Mouse (Mus musculus): ENCODE measurements at regions not wholly inside any gene's neighbourhood (a gene's known extent, or its start where the extent isn't known, plus 50 kb on each side); places are given as distances from the start of the nearest gene placed in this dataset.

DNA sequence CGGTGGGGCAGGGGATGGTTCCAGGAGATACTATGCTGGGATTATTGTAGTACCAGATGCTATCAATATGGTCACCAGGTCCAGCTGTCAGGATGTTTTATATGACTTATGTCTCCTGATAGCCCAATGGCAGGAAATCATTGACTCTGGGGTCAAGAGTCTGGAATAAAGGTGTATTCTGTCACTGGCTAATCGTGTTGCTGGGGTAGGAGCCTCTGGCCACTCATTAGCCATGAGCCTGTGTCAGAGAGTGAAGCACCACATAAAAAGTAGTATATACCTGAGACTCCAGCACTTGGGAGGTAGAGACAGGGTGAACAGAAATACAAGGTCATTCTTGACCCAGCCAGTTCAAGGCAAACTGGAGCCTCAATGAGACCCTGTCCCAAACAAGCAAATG is 158.8 kb upstream of the 4931429L15Rik start:
- H3K9me3 ChIP-seq (ENCODE audit: control insufficient read depth, low read length), result no peaks in the 10 kb centered on the region
- H3K4me3 ChIP-seq (ENCODE audit: low read length), result no peak overlapping the region
- H3K27ac ChIP-seq (ENCODE audit: low read length), result no peak overlapping the region
- no peak for ATAC-seq
- H3K36me3 ChIP-seq (ENCODE audit: control insufficient read depth, insufficient read depth, low read length), result no peaks in the 10 kb centered on the region
- 32% methylated on average over 2 of the region's 2 CpGs for WGBS
- peaks cover 8% of the 10 kb centered on the region for H3K4me1 ChIP-seq (ENCODE audit: control insufficient read depth, insufficient read depth, low read length)
- H3K4me2 ChIP-seq (ENCODE audit: low read depth, low read length), result no peak overlapping the region
- H3K27me3 ChIP-seq (replicated peaks; ENCODE audit: control insufficient read depth, insufficient read depth, low read length), result no peaks in the 10 kb centered on the region
- H3K9ac ChIP-seq (ENCODE audit: low read depth, low read length), result no peak overlapping the region

DNA sequence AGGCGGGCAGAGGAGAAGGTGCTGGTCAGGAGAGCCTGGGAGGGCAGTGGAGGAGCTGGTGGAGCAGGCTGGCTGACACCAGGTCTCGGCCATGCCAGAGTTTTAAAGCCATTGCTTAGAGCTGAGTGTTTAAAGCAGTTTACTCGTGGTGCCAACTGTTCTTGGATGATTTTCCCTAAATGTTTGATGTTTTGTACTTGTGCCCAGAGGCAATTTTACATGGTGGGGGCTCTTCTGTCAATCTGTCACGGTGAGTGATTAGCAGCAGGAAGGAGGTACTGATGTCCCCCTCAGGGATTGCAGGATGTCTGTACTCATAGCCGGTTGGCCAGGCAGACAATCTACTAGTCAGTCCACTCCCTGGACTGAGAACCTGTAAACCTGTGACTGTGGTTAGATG is 156.7 kb upstream of the 4931429L15Rik start:
- 66% methylated on average over 5 of the region's 5 CpGs for WGBS
- H3K27me3 ChIP-seq (replicated peaks; ENCODE audit: control insufficient read depth, insufficient read depth, low read length), result no peaks in the 10 kb centered on the region
- no peak overlapping the region for H3K4me3 ChIP-seq (ENCODE audit: low read length)
- H3K4me2 ChIP-seq (ENCODE audit: low read depth, low read length), result no peak overlapping the region
- H3K4me1 ChIP-seq (ENCODE audit: control insufficient read depth, insufficient read depth, low read length), result peaks cover 8% of the 10 kb centered on the region
- H3K9me3 ChIP-seq (ENCODE audit: control insufficient read depth, low read length), result no peaks in the 10 kb centered on the region
- no peak overlapping the region for H3K27ac ChIP-seq (ENCODE audit: low read length)
- H3K9ac ChIP-seq (ENCODE audit: low read depth, low read length), result no peak overlapping the region
- no peak for ATAC-seq
- no peaks in the 10 kb centered on the region for H3K36me3 ChIP-seq (ENCODE audit: control insufficient read depth, insufficient read depth, low read length)

- no peaks in the 10 kb centered on the region for H3K36me3 ChIP-seq (ENCODE audit: control insufficient read depth, insufficient read depth, low read length)
- no peaks in the 10 kb centered on the region for H3K4me1 ChIP-seq (ENCODE audit: control insufficient read depth, insufficient read depth, low read length)
- no peak overlapping the region for H3K27ac ChIP-seq (ENCODE audit: low read length)
- H3K9ac ChIP-seq (ENCODE audit: low read depth, low read length), result no peak overlapping the region
- H3K4me3 ChIP-seq (ENCODE audit: low read length), result no peak overlapping the region
- no peaks in the 10 kb centered on the region for H3K9me3 ChIP-seq (ENCODE audit: control insufficient read depth, low read length)
- no peaks in the 10 kb centered on the region for H3K27me3 ChIP-seq (replicated peaks; ENCODE audit: control insufficient read depth, insufficient read depth, low read length)
- no peak for ATAC-seq
- no peak overlapping the region for H3K4me2 ChIP-seq (ENCODE audit: low read depth, low read length)
- 88% methylated on average over 10 of the region's 10 CpGs for WGBS
Observed at GRCm38 (mm10) chr9:46473681-46474080, 153.9 kb upstream of the 4931429L15Rik start.

- Histone ChIP-seq H3K27me3 (replicated peaks; ENCODE audit: control insufficient read depth, insufficient read depth, low read length) (no peaks in the 10 kb centered on the region), H3K4me3 (ENCODE audit: low read length) (no peak overlapping the region), H3K9me3 (ENCODE audit: control insufficient read depth, low read length) (no peaks in the 10 kb centered on the region), H3K4me1 (ENCODE audit: control insufficient read depth, insufficient read depth, low read length) (no peaks in the 10 kb centered on the region), H3K4me2 (ENCODE audit: low read depth, low read length) (no peak overlapping the region), H3K27ac (ENCODE audit: low read length) (no peak overlapping the region), H3K36me3 (ENCODE audit: control insufficient read depth, insufficient read depth, low read length) (no peaks in the 10 kb centered on the region), H3K9ac (ENCODE audit: low read depth, low read length) (no peak overlapping the region)
- 76% methylated on average over 7 of the region's 7 CpGs for WGBS
- ATAC-seq, result no peak
Observed at GRCm38 (mm10) chr9:46469521-46469920, 149.7 kb upstream of the 4931429L15Rik start.

DNA sequence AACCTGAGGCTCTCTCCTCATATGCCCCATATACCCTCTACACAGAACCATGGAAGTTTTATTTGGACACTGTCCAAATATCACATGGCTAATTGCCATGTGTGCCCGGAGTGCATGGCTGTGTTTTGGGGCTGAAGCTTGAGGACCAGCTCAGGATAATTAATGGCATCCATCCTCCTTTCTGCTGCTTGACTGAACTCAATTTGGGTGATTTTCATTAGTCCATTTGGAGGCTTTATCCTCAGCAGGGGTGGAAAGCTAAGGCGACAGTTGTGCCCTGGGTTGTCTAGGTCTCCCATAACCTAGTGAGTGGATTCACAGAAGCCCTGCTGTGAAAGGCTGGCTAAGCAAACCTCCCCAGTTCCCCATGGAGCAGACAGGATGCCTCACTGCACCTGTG is 148.5 kb upstream of the 4931429L15Rik start:
- ATAC-seq, result no peak
- Histone ChIP-seq H3K27ac (ENCODE audit: low read length) (no peak overlapping the region), H3K36me3 (ENCODE audit: control insufficient read depth, insufficient read depth, low read length) (no peaks in the 10 kb centered on the region), H3K27me3 (replicated peaks; ENCODE audit: control insufficient read depth, insufficient read depth, low read length) (no peaks in the 10 kb centered on the region), H3K9ac (ENCODE audit: low read depth, low read length) (no peak overlapping the region), H3K9me3 (ENCODE audit: control insufficient read depth, low read length) (no peaks in the 10 kb centered on the region), H3K4me1 (ENCODE audit: control insufficient read depth, insufficient read depth, low read length) (no peaks in the 10 kb centered on the region), H3K4me2 (ENCODE audit: low read depth, low read length) (no peak overlapping the region), H3K4me3 (ENCODE audit: low read length) (no peak overlapping the region)
- WGBS, result 64% methylated on average over 2 of the region's 2 CpGs

DNA sequence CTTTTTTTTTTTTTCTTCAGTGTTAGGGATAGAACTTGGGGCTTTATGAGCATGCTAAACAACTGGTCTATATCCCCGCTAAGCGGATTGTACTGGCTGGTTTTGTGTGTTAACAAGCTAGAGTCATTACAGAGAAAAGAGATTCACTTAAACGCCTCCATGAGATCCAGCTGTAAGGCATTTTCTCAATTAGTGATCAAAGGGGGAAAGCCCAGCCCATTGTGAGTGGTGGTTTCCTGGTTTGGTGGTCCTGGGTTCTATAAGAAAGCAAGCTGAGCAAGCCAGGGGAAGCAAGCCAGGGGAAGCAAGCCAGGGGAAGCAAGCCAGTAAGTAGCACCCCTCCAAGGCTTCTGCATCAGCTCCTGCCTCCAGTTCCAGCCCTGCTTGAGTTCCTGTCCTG is 147.9 kb upstream of the 4931429L15Rik start:
- no peak for ATAC-seq
- no peaks in the 10 kb centered on the region for H3K9me3 ChIP-seq (ENCODE audit: control insufficient read depth, low read length)
- no peak overlapping the region for H3K4me2 ChIP-seq (ENCODE audit: low read depth, low read length)
- H3K27me3 ChIP-seq (replicated peaks; ENCODE audit: control insufficient read depth, insufficient read depth, low read length), result no peaks in the 10 kb centered on the region
- no peak overlapping the region for H3K9ac ChIP-seq (ENCODE audit: low read depth, low read length)
- H3K27ac ChIP-seq (ENCODE audit: low read length), result no peak overlapping the region
- no peak overlapping the region for H3K4me3 ChIP-seq (ENCODE audit: low read length)
- no peaks in the 10 kb centered on the region for H3K36me3 ChIP-seq (ENCODE audit: control insufficient read depth, insufficient read depth, low read length)
- H3K4me1 ChIP-seq (ENCODE audit: control insufficient read depth, insufficient read depth, low read length), result no peaks in the 10 kb centered on the region
- 71% methylated on average over 3 of the region's 3 CpGs for WGBS

DNA sequence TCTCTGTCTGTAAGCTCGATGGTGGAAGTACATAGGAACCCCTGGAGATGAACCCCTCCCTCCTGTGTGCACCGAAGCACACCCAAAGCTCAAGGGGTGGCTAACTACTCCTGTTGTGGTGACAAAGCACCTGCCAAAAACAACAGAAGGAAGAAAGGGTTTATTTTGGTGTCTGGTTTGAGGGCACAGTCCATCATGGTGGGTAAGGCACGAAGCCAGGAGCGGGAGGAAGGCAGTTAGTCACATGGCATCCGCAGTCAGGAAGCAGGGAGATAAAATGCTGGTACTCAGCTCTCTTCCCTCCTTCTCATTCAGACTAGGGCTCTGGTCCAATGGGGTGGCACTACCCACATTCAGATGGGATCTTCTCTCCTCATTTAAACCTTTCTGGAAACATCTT is 142.9 kb upstream of the 4931429L15Rik start:
- Histone ChIP-seq H3K9ac (ENCODE audit: low read depth, low read length) (no peak overlapping the region), H3K36me3 (ENCODE audit: control insufficient read depth, insufficient read depth, low read length) (no peaks in the 10 kb centered on the region), H3K4me3 (ENCODE audit: low read length) (no peak overlapping the region), H3K4me1 (ENCODE audit: control insufficient read depth, insufficient read depth, low read length) (no peaks in the 10 kb centered on the region), H3K27me3 (replicated peaks; ENCODE audit: control insufficient read depth, insufficient read depth, low read length) (no peaks in the 10 kb centered on the region), H3K9me3 (ENCODE audit: control insufficient read depth, low read length) (no peaks in the 10 kb centered on the region), H3K4me2 (ENCODE audit: low read depth, low read length) (no peak overlapping the region), H3K27ac (ENCODE audit: low read length) (no peak overlapping the region)
- ATAC-seq, result no peak
- 86% methylated on average over 5 of the region's 5 CpGs for WGBS

DNA sequence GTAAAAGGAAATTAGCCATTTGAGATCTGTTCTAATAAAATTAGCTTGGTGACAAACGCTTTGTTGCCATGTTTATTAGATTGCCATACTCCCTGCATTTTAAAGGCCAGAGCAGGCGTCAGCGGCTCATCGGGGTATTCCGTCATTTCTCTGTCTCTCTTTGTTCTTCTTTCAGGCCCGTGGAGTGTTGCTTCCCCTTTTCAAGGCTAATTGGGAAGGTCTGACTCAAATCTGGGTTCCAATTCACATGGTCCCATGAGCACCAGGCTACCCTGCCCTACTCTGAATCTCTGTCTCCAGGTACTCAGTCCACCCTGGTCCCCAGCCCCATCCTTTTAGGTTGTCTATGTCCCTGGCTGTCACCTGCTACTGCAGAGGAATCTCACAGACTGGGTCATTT is 138.2 kb upstream of the 4931429L15Rik start:
- no peak for ATAC-seq
- no peaks in the 10 kb centered on the region for H3K36me3 ChIP-seq (ENCODE audit: control insufficient read depth, insufficient read depth, low read length)
- no peak overlapping the region for H3K4me3 ChIP-seq (ENCODE audit: low read length)
- no peak overlapping the region for H3K4me2 ChIP-seq (ENCODE audit: low read depth, low read length)
- 69% methylated on average over 6 of the region's 6 CpGs for WGBS
- H3K4me1 ChIP-seq (ENCODE audit: control insufficient read depth, insufficient read depth, low read length), result no peaks in the 10 kb centered on the region
- H3K9ac ChIP-seq (ENCODE audit: low read depth, low read length), result no peak overlapping the region
- no peaks in the 10 kb centered on the region for H3K27me3 ChIP-seq (replicated peaks; ENCODE audit: control insufficient read depth, insufficient read depth, low read length)
- no peaks in the 10 kb centered on the region for H3K9me3 ChIP-seq (ENCODE audit: control insufficient read depth, low read length)
- no peak overlapping the region for H3K27ac ChIP-seq (ENCODE audit: low read length)

GRCm38 (mm10) chr9:46454807-46455610 is 135.2 kb upstream of the 4931429L15Rik start:
- Histone ChIP-seq H3K36me3 (ENCODE audit: control insufficient read depth, insufficient read depth, low read length) (no peaks in the 10 kb centered on the region), H3K4me2 (ENCODE audit: low read depth, low read length) (no peak overlapping the region), H3K9ac (ENCODE audit: low read depth, low read length) (no peak overlapping the region), H3K4me3 (ENCODE audit: low read length) (no peak overlapping the region), H3K27ac (ENCODE audit: low read length) (no peak overlapping the region), H3K9me3 (ENCODE audit: control insufficient read depth, low read length) (no peaks in the 10 kb centered on the region), H3K27me3 (replicated peaks; ENCODE audit: control insufficient read depth, insufficient read depth, low read length) (no peaks in the 10 kb centered on the region), H3K4me1 (ENCODE audit: control insufficient read depth, insufficient read depth, low read length) (no peaks in the 10 kb centered on the region)
- 65% methylated on average over 7 of the region's 7 CpGs for WGBS
- ATAC-seq, result no peak

Data from intestine, embryonic 16.5 days (tissue).